ENCODE assay signal across 14 mouse cellular contexts in the genomic region with DNA sequence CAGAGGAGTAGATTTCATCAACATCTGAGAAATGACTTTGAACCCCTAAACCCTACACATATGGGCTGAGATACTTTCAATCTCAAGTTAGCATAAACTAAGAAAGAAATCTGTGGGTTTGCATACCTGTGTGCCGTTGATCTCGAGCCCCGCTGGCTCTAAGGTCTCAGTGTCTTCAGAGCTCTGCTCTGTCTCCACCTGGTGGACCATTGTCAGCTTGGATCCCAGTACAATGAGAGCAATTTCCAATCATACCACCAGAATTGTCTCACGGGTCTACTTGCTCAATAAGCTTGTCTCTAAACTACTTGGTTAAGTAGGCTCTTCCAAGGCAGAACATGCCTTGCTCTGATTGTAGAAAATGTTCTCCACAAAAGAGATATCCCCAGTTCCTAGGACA.
DNase-seq lines count a peak whose midpoint lies in the region; ATAC-seq and TF ChIP-seq lines count a peak whose summit lies in the region.
"Had no signal": no experiment of that assay in that cellular context is flagged by ENCODE, and none has a peak within 500 bp of the region (broad histone marks: within the 10 kb centered on the region; RNA-seq: fewer than 3 reads in every experiment).

No protein-coding gene starts in this region.

- TF ChIP-seq CTCF in kidney, adult 2 months (conservative IDR thresholded peaks at IDR 0.05; ENCODE audit: insufficient read depth, insufficient read length, low read depth, low read length): no peak; the same call in 1 of the 2 replicates
- TF ChIP-seq CTCF in spleen, adult 2 months (IDR thresholded peaks at IDR 0.05; ENCODE audit: extremely low read depth, insufficient read depth, insufficient read length, insufficient replicate concordance): 0 out of 2 replicates have a peak, but pooled peaks have one; percentile 9

- no peak for TF ChIP-seq POLR2A in kidney, adult 2 months (IDR thresholded peaks at IDR 0.05; ENCODE audit: low read depth, low read length)
- no peak for TF ChIP-seq POLR2A in spleen, adult 2 months (IDR thresholded peaks at IDR 0.05; ENCODE audit: low read depth, low read length)

- H3K4me1 ChIP-seq in kidney, adult 2 months (ENCODE audit: control insufficient read depth, insufficient read depth, low read length): no peaks in the 10 kb centered on the region
- H3K4me1 ChIP-seq in spleen, adult 2 months (ENCODE audit: control insufficient read depth, insufficient read depth, insufficient read length): peaks cover 20% of the 10 kb centered on the region; the same call in 1 of the 2 replicates
- H3K4me1 ChIP-seq: embryonic facial prominence, embryonic 12.5 days; forebrain, embryonic 13.5 days had no signal

- WGBS in kidney, adult 2 months: 54% methylated on average over 4 of the region's 4 CpGs
- 49% methylated on average over 4 of the region's 4 CpGs for WGBS in spleen, adult 2 months

- no peaks in the 10 kb centered on the region for H3K36me3 ChIP-seq in kidney, adult 2 months (ENCODE audit: control insufficient read depth, insufficient read depth, low read length)
- H3K36me3 ChIP-seq in spleen, adult 2 months (ENCODE audit: control insufficient read depth, insufficient read depth, low read length): no peaks in the 10 kb centered on the region
- H3K36me3 ChIP-seq: embryonic facial prominence, embryonic 12.5 days had no signal

- H3K27me3 ChIP-seq in kidney, adult 2 months (replicated peaks; ENCODE audit: control insufficient read depth, insufficient read depth, low read length): no peaks in the 10 kb centered on the region
- no peaks in the 10 kb centered on the region for H3K27me3 ChIP-seq in spleen, adult 2 months (ENCODE audit: control insufficient read depth, insufficient read depth, low read length)
- H3K27me3 ChIP-seq: embryonic facial prominence, embryonic 12.5 days; forebrain, embryonic 13.5 days had no signal

- ATAC-seq in megakaryocyte progenitor cell, adult 5-6 weeks (replicated peaks; ENCODE audit: poor library complexity): 0 out of 2 replicates have a peak, but pooled peaks have one; percentile 32
- ATAC-seq in frontal cortex, adult (ENCODE audit: low TSS enrichment): no peak
- ATAC-seq: forebrain, embryonic 13.5 days had no signal

- no peak overlapping the region for H3K27ac ChIP-seq in kidney, adult 2 months (ENCODE audit: insufficient read depth, low read depth, low read length)
- no peak overlapping the region for H3K27ac ChIP-seq in spleen, adult 2 months (ENCODE audit: insufficient read depth, low read length)
- H3K27ac ChIP-seq: embryonic facial prominence, embryonic 12.5 days; forebrain, embryonic 13.5 days; liver, embryonic 14.5 days had no signal

- H3K4me3 ChIP-seq in kidney, adult 2 months (ENCODE audit: insufficient read depth, low read depth, low read length): no peak overlapping the region
- H3K4me3 ChIP-seq in spleen, adult 2 months (ENCODE audit: extremely low read depth, insufficient read depth, insufficient read length): no peak overlapping the region
- H3K4me3 ChIP-seq: embryonic facial prominence, embryonic 12.5 days; forebrain, embryonic 13.5 days had no signal

- DNase-seq in kidney, adult 2 months: peak; percentile 23
- DNase-seq in kidney, adult 11 months: no peak
- DNase-seq in spleen, adult 2 months (ENCODE audit: low read depth in 1 of 2, low spot score in 2 of 2): no peak
- DNase-seq in spleen, postnatal 10 days (ENCODE audit: low spot score in 2 of 2): no peak
- DNase-seq in spleen, postnatal 4 days (ENCODE audit: low spot score in 2 of 2): no peak
- DNase-seq: cerebellum, adult 2 months; gastrocnemius, postnatal 25 days; heart, postnatal 36 days; spleen, adult 18-20 months had no signal
